Mouse (Mus musculus) c-Kit-positive CD71-positive TER-119-negative erythroid progenitor cells, embryonic 14.5 days (primary cell): Measurements from ENCODE around the gene Tmigd3.

Experiments
- DNase-seq: peaks from one replicate; pipeline ENCODE4 v3.0.0-alpha.2; 2013; ENCODE audit warnings: low read depth

Tmigd3 gene

DNA sequence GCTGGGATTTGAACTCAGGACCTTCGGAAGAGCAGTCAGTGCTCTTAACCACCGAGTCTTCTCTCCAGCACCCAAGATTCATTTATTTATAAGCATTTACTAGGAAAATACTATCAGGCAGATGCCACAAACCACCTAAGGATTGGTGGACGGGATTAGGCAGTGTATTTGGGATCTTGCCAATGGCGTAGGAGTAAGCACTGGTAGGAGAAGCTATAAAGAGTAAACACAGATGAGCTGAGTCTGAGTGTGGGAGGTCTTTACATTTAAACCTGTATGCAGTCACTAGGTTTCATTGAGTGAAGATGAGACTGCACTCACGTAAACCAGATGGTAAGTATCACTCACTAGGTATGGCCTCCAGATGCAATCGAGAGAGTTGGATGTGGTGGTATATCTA is 63.2 kb downstream of the Tmigd3 start:
- no peak for DNase-seq

DNA sequence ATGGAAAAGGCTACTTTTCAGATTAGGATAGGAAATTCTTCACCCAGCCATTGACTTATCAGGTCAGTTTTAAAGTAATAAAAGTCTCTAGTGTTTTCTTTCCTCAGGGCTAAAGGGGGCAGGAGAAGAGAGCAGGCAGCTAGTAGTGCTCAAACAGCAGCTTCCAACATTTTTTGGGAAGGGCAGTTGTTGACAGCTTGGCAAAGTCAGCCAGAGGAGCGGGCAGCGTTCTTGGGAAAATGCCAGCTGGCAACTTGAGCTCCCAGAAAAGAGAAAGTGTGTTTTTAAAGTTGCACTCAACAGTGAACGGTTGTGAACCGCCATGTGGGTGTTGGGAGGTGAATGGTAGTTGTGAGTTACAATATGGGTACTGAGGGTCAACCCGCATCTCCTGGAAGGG is 64.3 kb downstream of the Tmigd3 start:
- no peak for DNase-seq

DNA sequence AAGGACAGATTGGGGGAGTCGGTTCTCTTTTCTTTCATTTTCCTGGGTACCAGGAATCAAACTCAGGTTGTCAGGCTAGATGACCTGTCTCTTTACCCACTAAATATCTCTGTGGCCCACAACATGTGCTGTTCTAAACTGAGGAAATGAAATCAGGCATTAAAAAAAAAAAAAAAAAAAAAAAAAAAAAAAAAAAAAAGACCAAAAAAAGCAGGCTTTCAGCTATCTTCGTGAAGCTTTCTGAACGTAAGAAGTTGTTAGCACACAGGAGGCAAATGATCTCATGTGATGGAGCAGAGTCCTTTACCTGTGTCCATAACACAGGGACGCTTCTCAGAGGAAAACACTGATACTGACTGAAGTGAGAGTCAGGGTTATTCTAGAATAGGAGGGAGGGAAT is 65.4 kb downstream of the Tmigd3 start:
- no peak for DNase-seq

DNA sequence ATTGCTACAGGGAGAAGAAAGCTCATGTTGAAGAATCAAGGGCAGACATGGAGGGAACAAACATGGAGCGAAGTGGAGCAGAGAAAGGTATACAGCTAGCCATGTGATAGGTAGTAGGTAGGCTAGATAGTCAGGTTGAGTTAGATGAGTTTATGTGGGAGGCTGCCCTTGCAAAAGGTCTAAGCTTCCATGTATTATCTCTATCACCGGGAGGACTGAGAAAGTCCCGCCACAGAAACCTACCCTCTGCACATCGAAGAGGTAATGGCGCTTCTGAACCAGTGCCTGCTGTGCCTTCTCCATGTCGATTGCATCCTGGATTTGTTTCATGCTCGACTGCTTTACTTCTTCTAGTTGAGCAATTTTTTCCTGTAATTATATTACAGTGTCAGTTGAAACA is 80.6 kb downstream of the Tmigd3 start:
- no peak for DNase-seq

DNA sequence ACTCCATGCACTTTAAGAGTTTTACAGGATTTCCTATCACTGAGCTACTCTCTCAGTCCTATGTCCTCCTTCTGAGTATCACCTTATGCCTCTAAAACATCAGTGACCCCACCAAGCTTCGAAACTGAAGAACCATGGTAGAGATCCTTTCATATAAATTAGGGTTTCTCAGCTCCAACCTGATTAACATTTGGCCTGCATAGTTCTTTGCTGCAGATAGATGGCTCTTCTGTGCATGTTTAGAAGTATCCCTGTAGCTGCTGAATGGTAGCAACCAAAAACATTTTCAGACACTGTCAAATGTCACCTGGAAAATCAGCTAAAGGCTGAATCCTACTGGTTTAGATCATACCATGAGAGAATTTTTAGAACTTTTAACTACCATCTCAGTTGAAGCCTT is 86.5 kb downstream of the Tmigd3 start:
- no peak for DNase-seq

DNA sequence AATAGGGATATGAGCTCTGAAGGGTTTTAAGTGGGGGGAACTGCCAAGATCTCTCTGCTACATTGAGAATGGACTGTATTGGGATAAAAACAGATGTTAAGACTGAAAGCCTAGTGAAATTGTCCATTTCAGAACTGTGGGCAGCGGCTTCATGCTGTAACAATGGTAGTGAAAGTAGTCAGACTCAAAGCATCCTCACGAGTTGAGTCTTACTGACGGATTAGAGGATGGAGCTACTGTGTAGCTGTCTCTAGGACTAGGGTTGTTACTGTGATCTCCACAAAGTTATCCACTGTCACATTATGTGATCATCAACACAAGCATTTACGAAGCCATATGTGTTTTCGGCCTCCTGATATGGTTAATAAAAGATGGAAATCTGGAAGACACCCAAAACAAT is 87.5 kb downstream of the Tmigd3 start:
- DNase-seq = no peak

DNA sequence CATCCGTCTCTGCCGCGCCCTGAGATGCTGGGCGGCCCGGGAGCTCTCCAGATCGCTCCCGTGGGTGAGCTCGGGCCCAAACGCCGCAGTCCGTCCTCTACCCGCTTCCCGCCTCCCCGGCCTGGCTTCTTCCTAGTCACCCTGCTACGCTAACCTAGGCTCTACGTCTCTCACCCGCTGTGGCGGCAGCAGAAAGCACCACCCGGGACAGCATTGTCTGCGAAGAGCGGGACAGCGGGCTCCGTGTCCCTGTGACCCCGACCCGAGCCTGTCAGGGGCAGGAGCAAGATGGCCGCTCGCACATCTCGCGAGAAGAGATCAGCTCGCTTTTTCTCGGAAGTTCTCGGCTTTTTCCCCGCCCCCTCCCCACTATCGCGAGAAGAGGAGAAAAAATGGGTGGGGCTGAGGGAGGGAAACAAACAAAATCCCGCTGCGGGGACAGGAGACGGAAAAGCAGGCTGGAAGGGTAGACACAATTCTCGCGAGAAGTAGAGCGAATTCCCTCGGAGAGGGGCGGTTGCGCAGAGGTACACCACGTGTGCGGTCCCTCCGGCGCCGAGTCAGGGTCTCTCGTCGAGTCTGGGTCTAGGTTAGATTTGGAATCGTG is 88.4 kb downstream of the Tmigd3 start, which contains the start of gene Wdr77:
Gene Wdr77, plus strand, starts transcription at position 396 of the 607 bp plus-strand sequence.
- peak; percentile 100 for DNase-seq

DNA sequence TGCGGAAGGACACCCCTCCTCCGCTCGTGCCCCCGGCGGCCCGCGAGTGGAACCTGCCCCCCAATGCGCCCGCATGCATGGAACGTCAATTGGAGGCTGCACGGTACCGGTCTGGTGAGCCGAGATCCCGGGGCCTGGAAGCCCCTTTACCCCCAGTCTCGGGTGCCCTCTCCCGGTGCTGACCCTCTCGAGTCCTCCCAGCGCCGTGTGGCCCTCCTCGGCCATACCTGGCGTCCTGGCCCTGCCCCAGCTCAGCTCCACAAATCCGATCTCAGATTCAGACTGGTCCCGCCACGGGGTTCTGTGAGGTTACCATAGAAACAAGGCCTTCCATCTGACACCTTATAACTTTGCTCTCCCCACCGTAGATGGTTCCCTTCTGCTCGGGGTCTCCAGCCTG is 88.9 kb downstream of the Tmigd3 start:
- peak; percentile 28 for DNase-seq

DNA sequence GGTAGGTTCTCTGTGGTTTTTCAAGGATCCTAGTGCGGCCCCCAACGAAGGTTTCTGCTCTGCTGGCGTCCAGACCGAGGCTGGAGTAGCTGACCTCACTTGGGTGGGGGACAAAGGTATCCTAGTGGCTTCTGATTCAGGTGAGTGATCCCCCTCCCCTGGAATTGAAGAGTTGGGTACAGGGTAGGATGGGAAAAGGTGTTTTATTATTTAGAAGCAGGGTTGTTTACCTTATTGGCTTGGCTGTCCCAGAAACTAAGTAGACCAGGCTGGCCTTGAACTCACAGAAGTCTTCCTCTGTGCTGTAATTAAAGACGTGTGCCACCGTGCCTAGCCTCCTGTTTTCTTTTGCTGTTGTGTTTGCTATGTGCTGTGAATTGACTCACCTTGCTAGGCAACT is 89.3 kb downstream of the Tmigd3 start, which contains the start of gene Atp5f1:
Gene Atp5f1, minus strand, starts transcription at position 101 of the 400 bp plus-strand sequence.
- no peak for DNase-seq

DNA sequence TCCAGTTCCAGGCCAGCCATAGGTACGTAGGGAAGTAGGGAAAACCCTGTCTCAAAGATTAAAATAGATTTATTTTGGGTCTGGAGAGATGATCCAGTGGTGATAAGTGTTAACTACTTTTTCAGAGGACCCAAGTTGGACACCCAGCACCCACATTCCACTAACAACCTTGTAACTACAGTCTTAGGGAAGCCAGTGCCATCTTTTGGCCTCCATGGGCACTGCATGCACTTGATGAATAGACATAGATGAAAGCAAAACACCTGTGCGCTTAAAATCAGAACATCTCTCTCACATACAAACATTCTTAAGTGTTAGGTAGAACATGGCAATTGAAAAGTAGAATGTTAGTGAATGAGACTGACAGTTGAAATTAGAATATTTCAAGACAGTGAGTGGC is 90.0 kb downstream of the Tmigd3 start:
- DNase-seq = no peak

DNA sequence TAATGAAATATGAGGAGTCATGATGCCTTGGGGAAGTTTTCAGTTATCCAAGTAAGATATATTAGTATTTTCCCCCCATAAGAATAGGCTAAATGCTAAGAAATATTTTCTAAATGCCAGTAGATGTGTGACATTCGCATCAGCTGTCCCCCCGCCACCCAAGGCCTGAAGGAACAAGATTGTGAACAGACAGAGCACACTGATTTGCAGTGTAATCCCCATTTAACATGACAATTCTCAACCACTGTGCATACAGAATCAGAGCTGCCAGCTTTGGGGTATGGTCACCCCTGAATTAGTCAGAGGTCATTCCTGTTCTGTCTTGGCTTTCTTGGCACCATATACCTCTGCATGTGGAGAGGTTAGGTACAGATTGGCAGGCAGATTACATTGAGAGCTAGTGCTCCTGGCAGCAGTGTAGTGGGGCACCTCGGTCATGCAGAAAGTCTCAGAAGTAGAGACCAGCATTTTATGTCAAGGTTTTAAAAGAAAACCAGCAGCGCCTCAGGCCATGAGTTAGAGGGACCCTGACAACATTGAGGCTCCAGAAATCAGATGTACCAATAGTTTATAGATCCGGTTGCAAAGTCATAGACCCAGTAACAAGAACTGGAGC is 101.2 kb downstream of the Tmigd3 start:
- no peak for DNase-seq

DNA sequence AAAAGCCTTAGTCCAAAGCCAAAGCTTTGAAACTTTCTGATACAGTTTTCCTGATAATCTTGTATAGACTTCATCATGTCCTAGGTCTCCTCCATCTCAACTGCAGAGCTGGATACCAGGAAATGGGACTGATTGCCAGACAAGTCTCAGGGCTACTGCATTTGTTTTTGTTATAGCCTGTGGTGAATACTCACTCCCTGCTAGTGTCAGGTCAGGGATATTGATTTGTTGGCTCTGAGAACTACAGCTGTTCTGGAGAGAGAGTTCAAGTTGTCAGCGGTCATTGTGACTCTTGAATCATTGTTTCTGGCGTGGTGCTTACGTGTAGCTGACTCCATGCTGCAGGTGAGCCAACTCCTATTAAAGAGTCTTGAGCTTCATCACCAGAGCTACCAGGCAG is 102.7 kb downstream of the Tmigd3 start, which contains the start of gene Ovgp1:
Gene Ovgp1, plus strand, starts transcription at position 301 of the 400 bp plus-strand sequence.
- DNase-seq = no peak
